Mouse (Mus musculus): ENCODE measurements at regions not wholly inside any gene's neighbourhood (a gene's known extent, or its start where the extent isn't known, plus 50 kb on each side); places are given as distances from the start of the nearest gene placed in this dataset.

DNA sequence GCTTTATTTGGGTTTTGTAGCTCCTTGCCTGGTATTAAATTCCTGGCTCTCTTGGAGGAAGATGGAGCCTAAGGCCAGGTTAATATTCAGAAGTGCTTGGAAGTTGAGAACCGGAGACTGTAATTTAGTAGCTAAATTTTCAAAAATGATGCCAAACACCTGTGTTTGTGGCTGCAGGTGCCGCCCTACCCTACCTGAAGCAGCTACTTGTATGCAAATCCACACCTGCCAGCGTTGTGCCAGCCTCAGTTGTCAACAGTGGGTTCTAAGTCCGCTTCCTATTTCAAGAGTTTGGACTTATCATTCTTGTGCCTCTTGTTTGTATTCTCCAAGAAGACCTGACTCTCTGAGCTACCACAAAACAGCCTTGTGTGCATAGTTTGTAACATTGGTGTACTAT lies 92.7 kb upstream of the Pik3r1 start:
- Histone ChIP-seq H3K27me3 (no peaks in the 10 kb centered on the region), H3K9ac (replicated peaks) (no peak overlapping the region), H3K36me3 (no peaks in the 10 kb centered on the region), H3K9me3 (no peaks in the 10 kb centered on the region), H3K4me2 (replicated peaks) (no peak overlapping the region), H3K4me3 (no peak overlapping the region), H3K27ac (replicated peaks) (no peak overlapping the region), H3K4me1 (no peaks in the 10 kb centered on the region)
- ATAC-seq (ENCODE audit: low FRiP score, low read depth), result no peak
- WGBS, result 89% methylated on average over 4 of the region's 4 CpGs

DNA sequence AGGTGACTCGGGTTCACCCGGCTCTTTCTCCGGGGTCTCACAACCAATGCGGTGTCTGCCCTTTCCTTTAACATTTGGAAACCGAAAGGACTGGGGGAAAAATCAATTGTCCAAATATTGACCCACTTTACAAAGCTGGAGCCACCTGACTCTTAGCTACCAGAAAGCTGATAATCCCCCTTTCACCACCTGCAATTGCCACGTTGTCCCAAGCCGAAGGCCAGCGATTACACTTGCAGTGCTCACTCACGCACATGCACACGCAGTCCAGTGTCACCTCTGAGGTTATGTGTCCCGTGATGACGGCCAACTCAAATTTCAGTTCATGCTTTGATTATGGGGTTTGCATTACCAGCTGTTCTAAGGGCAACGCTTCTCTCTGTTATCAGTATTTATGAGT lies 94.0 kb upstream of the Pik3r1 start:
- ATAC-seq (ENCODE audit: low FRiP score, low read depth), result no peak
- Histone ChIP-seq H3K27me3 (no peaks in the 10 kb centered on the region), H3K4me3 (no peak overlapping the region), H3K36me3 (no peaks in the 10 kb centered on the region), H3K9ac (replicated peaks) (no peak overlapping the region), H3K4me2 (replicated peaks) (no peak overlapping the region), H3K9me3 (no peaks in the 10 kb centered on the region), H3K27ac (replicated peaks) (no peak overlapping the region), H3K4me1 (no peaks in the 10 kb centered on the region)
- 76% methylated on average over 13 of the region's 13 CpGs for WGBS

GRCm38 (mm10) chr13:101863015-101863414 lies 95.0 kb upstream of the Pik3r1 start:
- no peak overlapping the region for H3K4me3 ChIP-seq
- H3K9me3 ChIP-seq, result no peaks in the 10 kb centered on the region
- no peaks in the 10 kb centered on the region for H3K4me1 ChIP-seq
- no peak overlapping the region for H3K4me2 ChIP-seq (replicated peaks)
- ATAC-seq (ENCODE audit: low FRiP score, low read depth), result no peak
- 82% methylated on average over 7 of the region's 7 CpGs for WGBS
- H3K36me3 ChIP-seq, result no peaks in the 10 kb centered on the region
- no peak overlapping the region for H3K9ac ChIP-seq (replicated peaks)
- no peaks in the 10 kb centered on the region for H3K27me3 ChIP-seq
- no peak overlapping the region for H3K27ac ChIP-seq (replicated peaks)

DNA sequence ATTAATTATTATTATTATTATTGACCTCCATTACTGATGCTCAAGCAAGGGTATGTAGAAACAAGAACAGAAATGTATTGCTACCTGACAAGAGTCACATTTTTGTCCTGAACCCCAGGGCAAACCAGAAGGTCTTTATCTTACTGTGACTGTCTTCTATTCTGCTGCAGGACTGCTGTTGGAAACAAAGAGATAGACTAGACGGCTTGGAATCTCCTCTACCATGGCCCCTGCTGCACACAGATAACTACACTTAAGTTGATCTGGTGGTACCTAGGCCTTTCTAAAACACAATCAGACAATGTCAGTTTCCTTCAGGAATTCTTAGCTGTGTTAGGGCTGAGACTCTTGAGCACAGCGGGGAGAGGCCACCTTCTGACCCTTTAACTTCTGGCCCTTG lies 95.6 kb upstream of the Pik3r1 start:
- ATAC-seq (ENCODE audit: low FRiP score, low read depth), result no peak
- no peak overlapping the region for H3K4me2 ChIP-seq (replicated peaks)
- 78% methylated on average over 2 of the region's 2 CpGs for WGBS

GRCm38 (mm10) chr13:101866843-101867242 lies 98.8 kb upstream of the Pik3r1 start:
- 86% methylated on average over 4 of the region's 4 CpGs for WGBS
- ATAC-seq (ENCODE audit: low FRiP score, low read depth), result no peak
- no peak overlapping the region for H3K4me3 ChIP-seq
- H3K27me3 ChIP-seq, result no peaks in the 10 kb centered on the region
- no peaks in the 10 kb centered on the region for H3K36me3 ChIP-seq
- no peaks in the 10 kb centered on the region for H3K4me1 ChIP-seq
- H3K4me2 ChIP-seq (replicated peaks), result no peak overlapping the region
- H3K27ac ChIP-seq (replicated peaks), result no peak overlapping the region
- H3K9me3 ChIP-seq, result no peaks in the 10 kb centered on the region
- H3K9ac ChIP-seq (replicated peaks), result no peak overlapping the region

More for the DNA sequence above, 95.6 kb upstream of the Pik3r1 start:
- Histone ChIP-seq H3K4me1 (no peaks in the 10 kb centered on the region), H3K9me3 (no peaks in the 10 kb centered on the region), H3K9ac (replicated peaks) (no peak overlapping the region), H3K27me3 (no peaks in the 10 kb centered on the region), H3K27ac (replicated peaks) (no peak overlapping the region), H3K4me3 (no peak overlapping the region), H3K36me3 (no peaks in the 10 kb centered on the region)

DNA sequence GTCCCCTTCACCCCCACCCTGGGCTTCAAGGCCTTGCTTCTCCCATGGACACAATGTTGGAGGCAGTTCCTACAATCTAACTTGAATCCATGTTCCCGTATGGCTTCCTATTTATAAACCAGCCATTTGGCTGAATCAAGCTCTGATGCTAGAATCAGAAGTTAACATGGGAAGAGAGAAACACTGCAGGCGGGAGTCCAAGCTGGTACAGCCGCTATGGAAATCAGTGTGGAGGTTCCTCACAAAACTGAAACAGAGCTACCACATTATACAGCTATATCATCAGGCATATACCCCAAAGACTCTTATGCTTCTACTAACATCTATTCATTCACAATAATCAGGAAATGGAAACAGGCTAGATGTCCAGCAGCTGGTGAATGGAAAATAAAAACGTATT lies 106.7 kb upstream of the Pik3r1 start:
- H3K4me2 ChIP-seq (replicated peaks), result no peak overlapping the region
- H3K9ac ChIP-seq (replicated peaks), result no peak overlapping the region
- no peaks in the 10 kb centered on the region for H3K9me3 ChIP-seq
- H3K27ac ChIP-seq (replicated peaks), result no peak overlapping the region
- H3K4me1 ChIP-seq, result no peaks in the 10 kb centered on the region
- no peak for ATAC-seq (ENCODE audit: low FRiP score, low read depth)
- no peaks in the 10 kb centered on the region for H3K36me3 ChIP-seq
- no peaks in the 10 kb centered on the region for H3K27me3 ChIP-seq
- no peak overlapping the region for H3K4me3 ChIP-seq
- 87% methylated on average over 4 of the region's 4 CpGs for WGBS

GRCm38 (mm10) chr13:101876069-101876468 lies 108.1 kb upstream of the Pik3r1 start:
- H3K9ac ChIP-seq (replicated peaks), result no peak overlapping the region
- no peaks in the 10 kb centered on the region for H3K4me1 ChIP-seq
- H3K36me3 ChIP-seq, result no peaks in the 10 kb centered on the region
- no peak for ATAC-seq (ENCODE audit: low FRiP score, low read depth)
- no peak overlapping the region for H3K4me3 ChIP-seq
- no peak overlapping the region for H3K27ac ChIP-seq (replicated peaks)
- no peak overlapping the region for H3K4me2 ChIP-seq (replicated peaks)
- 93% methylated on average over 2 of the region's 2 CpGs for whole genome bisulfite sequencing
- H3K9me3 ChIP-seq, result no peaks in the 10 kb centered on the region
- H3K27me3 ChIP-seq, result no peaks in the 10 kb centered on the region

GRCm38 (mm10) chr13:101876601-101877000 lies 108.6 kb upstream of the Pik3r1 start:
- H3K4me3 ChIP-seq, result no peak overlapping the region
- no peaks in the 10 kb centered on the region for H3K4me1 ChIP-seq
- H3K4me2 ChIP-seq (replicated peaks), result no peak overlapping the region
- H3K36me3 ChIP-seq, result no peaks in the 10 kb centered on the region
- no peaks in the 10 kb centered on the region for H3K27me3 ChIP-seq
- H3K9ac ChIP-seq (replicated peaks), result no peak overlapping the region
- H3K9me3 ChIP-seq, result no peaks in the 10 kb centered on the region
- 73% methylated on average over 3 of the region's 3 CpGs for WGBS
- H3K27ac ChIP-seq (replicated peaks), result no peak overlapping the region
- no peak for ATAC-seq (ENCODE audit: low FRiP score, low read depth)

GRCm38 (mm10) chr13:101878168-101878567 lies 110.2 kb upstream of the Pik3r1 start:
- no peak overlapping the region for H3K27ac ChIP-seq (replicated peaks)
- no peaks in the 10 kb centered on the region for H3K27me3 ChIP-seq
- H3K9ac ChIP-seq (replicated peaks), result no peak overlapping the region
- no peak overlapping the region for H3K4me3 ChIP-seq
- H3K36me3 ChIP-seq, result no peaks in the 10 kb centered on the region
- no peaks in the 10 kb centered on the region for H3K9me3 ChIP-seq
- no peak overlapping the region for H3K4me2 ChIP-seq (replicated peaks)
- H3K4me1 ChIP-seq, result no peaks in the 10 kb centered on the region
- no peak for ATAC-seq (ENCODE audit: low FRiP score, low read depth)

GRCm38 (mm10) chr13:101879561-101880081 lies 111.6 kb upstream of the Pik3r1 start:
- H3K4me3 ChIP-seq, result no peak overlapping the region
- H3K9me3 ChIP-seq, result no peaks in the 10 kb centered on the region
- H3K4me2 ChIP-seq (replicated peaks), result no peak overlapping the region
- H3K9ac ChIP-seq (replicated peaks), result no peak overlapping the region
- no peaks in the 10 kb centered on the region for H3K4me1 ChIP-seq
- 84% methylated on average over 8 of the region's 8 CpGs for WGBS
- no peak for ATAC-seq (ENCODE audit: low FRiP score, low read depth)
- H3K27me3 ChIP-seq, result no peaks in the 10 kb centered on the region
- H3K36me3 ChIP-seq, result no peaks in the 10 kb centered on the region
- no peak overlapping the region for H3K27ac ChIP-seq (replicated peaks)

GRCm38 (mm10) chr13:101883177-101883576 lies 115.2 kb upstream of the Pik3r1 start:
- Histone ChIP-seq H3K36me3 (no peaks in the 10 kb centered on the region), H3K4me3 (no peak overlapping the region), H3K4me2 (replicated peaks) (no peak overlapping the region), H3K9me3 (no peaks in the 10 kb centered on the region), H3K27me3 (no peaks in the 10 kb centered on the region), H3K9ac (replicated peaks) (no peak overlapping the region), H3K4me1 (no peaks in the 10 kb centered on the region), H3K27ac (replicated peaks) (no peak overlapping the region)
- ATAC-seq (ENCODE audit: low FRiP score, low read depth), result no peak

- H3K4me3 ChIP-seq, result no peak overlapping the region
- H3K27ac ChIP-seq (replicated peaks), result no peak overlapping the region
- H3K36me3 ChIP-seq, result no peaks in the 10 kb centered on the region
- no peak for ATAC-seq (ENCODE audit: low FRiP score, low read depth)
- H3K9me3 ChIP-seq, result no peaks in the 10 kb centered on the region
- no peak overlapping the region for H3K4me2 ChIP-seq (replicated peaks)
- no peaks in the 10 kb centered on the region for H3K27me3 ChIP-seq
- H3K4me1 ChIP-seq, result no peaks in the 10 kb centered on the region
- WGBS, result 86% methylated on average over 3 of the region's 3 CpGs
- H3K9ac ChIP-seq (replicated peaks), result no peak overlapping the region
These were observed 116.7 kb upstream of the Pik3r1 start for GRCm38 (mm10) chr13:101884752-101885151.

GRCm38 (mm10) chr13:101891473-101891872 lies 123.5 kb upstream of the Pik3r1 start:
- Histone ChIP-seq H3K9me3 (no peaks in the 10 kb centered on the region), H3K4me3 (no peak overlapping the region)
- 92% methylated on average over 4 of the region's 4 CpGs for WGBS

More at GRCm38 (mm10) chr13:101891473-101891872, 123.5 kb upstream of the Pik3r1 start:
- H3K4me1 ChIP-seq, result no peaks in the 10 kb centered on the region
- no peaks in the 10 kb centered on the region for H3K27me3 ChIP-seq
- H3K9ac ChIP-seq (replicated peaks), result no peak overlapping the region
- no peak overlapping the region for H3K27ac ChIP-seq (replicated peaks)
- no peak overlapping the region for H3K4me2 ChIP-seq (replicated peaks)
- no peaks in the 10 kb centered on the region for H3K36me3 ChIP-seq
- no peak for ATAC-seq (ENCODE audit: low FRiP score, low read depth)

All from midbrain, embryonic 12.5 days (tissue).